Mouse (Mus musculus) forebrain, embryonic 12.5 days (tissue): ENCODE measurements at regions not wholly inside any gene's neighbourhood (a gene's known extent, or its start where the extent isn't known, plus 50 kb on each side); places are given as distances from the start of the nearest gene placed in this dataset.

Experiments
- ATAC-seq: fragments of 200-750 bp; cut with Nextera tagmentation; 2 replicates; pipeline ENCODE4 v1.8.0; 2017; ENCODE audit warnings: moderate TSS enrichment; ENCODE audit not compliant: low FRiP score
- H3K27ac ChIP-seq: fragments of 300-500 bp; sonication (generic); 2 replicates; pipeline ENCODE4 v1.5.1; 2016; ENCODE audit warnings: mild to moderate bottlenecking
- H3K27me3 ChIP-seq: fragments of 300-500 bp; sonication (generic); 2 replicates; pipeline ENCODE4 v1.6.1; 2016; ENCODE audit warnings: mild to moderate bottlenecking
- H3K36me3 ChIP-seq: fragments of 300-500 bp; sonication (generic); replicated peaks from 2 replicates; pipeline ENCODE4 v1.6.1; 2016; ENCODE audit warnings: mild to moderate bottlenecking
- H3K4me1 ChIP-seq: fragments of 300-500 bp; sonication (generic); 2 replicates; pipeline ENCODE4 v1.6.1; 2016
- H3K4me2 ChIP-seq: fragments of 300-500 bp; sonication (generic); 2 replicates; pipeline ENCODE4 v1.6.1; 2016; ENCODE audit warnings: mild to moderate bottlenecking, moderate library complexity
- H3K4me3 ChIP-seq: fragments of 300-500 bp; sonication (generic); replicated peaks from 2 replicates; pipeline ENCODE4 v1.5.1; 2016; ENCODE audit warnings: mild to moderate bottlenecking
- H3K9ac ChIP-seq: fragments of 300-500 bp; sonication (generic); 2 replicates; pipeline ENCODE4 v1.6.1; 2016; ENCODE audit warnings: mild to moderate bottlenecking
- H3K9me3 ChIP-seq: fragments of 300-500 bp; sonication (generic); 2 replicates; pipeline ENCODE4 v1.6.1; 2016
- WGBS: fragments of 180-500 bp; shearing (Covaris S2); methylation state at CpG from one replicate; pipeline ENCODE4 v1.1.7; 2016; 5-methylcytosine and 5-hydroxymethylcytosine counted together

DNA sequence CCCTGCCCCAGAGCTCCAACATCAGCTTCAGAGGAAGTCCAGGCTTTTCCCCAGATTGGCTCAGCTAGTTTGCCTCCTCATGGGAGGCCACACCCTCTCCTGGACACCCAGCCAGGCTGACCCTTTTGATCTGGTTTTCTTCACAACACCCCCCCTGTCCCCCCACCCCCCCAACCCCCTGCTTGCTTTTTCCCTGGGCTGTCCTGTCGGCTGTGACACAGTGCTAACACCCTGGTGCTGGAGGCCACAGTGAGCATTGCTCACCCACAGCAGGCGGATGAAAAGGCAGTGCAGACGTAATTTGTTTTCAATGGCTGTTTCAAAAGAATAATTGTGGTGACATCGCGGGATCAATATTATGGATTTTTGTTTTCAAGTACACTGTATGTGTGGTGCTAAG lies 333.8 kb upstream of the Zfp507 start:
- peak; percentile 18; the same call in 1 of the 2 replicates for ATAC-seq
- 37% methylated on average over 5 of the region's 5 CpGs for WGBS

DNA sequence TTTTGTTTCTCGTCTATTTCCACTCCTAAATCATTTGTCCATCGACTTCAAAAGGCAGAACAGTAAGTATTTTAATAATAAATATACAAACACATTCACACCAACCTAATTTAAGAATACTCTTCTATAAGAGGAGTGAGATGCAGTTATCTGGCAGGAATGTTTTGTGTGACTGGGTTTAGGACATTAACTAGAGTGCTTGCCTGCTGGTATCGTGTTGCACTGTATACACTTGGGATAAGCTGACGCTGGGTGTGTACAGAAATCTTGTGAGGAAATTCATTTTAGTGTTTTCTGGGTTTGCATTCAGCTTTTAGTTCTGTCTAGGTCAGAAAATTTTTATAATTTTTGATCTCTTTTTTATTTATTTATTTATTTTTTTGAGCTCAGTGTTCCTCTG lies 331.8 kb upstream of the Zfp507 start:
- H3K36me3 ChIP-seq, result no peaks in the 10 kb centered on the region
- 64% methylated on average over 4 of the region's 4 CpGs for WGBS
- H3K4me2 ChIP-seq, result no peak overlapping the region
- H3K27me3 ChIP-seq, result 0 out of 2 replicates have a peak, but pooled peaks cover 4% of the 10 kb centered on the region
- no peak overlapping the region for H3K4me3 ChIP-seq
- no peaks in the 10 kb centered on the region for H3K9me3 ChIP-seq
- no peak overlapping the region for H3K27ac ChIP-seq
- no peak overlapping the region for H3K9ac ChIP-seq
- peaks cover 36% of the 10 kb centered on the region for H3K4me1 ChIP-seq
- ATAC-seq, result no peak

More for the DNA sequence above, 333.8 kb upstream of the Zfp507 start:
- no peak overlapping the region for H3K9ac ChIP-seq
- H3K4me1 ChIP-seq, result peaks cover 36% of the 10 kb centered on the region
- H3K27me3 ChIP-seq, result 0 out of 2 replicates have a peak, but pooled peaks cover 4% of the 10 kb centered on the region
- H3K27ac ChIP-seq, result no peak overlapping the region
- no peaks in the 10 kb centered on the region for H3K36me3 ChIP-seq
- H3K4me2 ChIP-seq, result no peak overlapping the region
- no peak overlapping the region for H3K4me3 ChIP-seq
- H3K9me3 ChIP-seq, result no peaks in the 10 kb centered on the region

DNA sequence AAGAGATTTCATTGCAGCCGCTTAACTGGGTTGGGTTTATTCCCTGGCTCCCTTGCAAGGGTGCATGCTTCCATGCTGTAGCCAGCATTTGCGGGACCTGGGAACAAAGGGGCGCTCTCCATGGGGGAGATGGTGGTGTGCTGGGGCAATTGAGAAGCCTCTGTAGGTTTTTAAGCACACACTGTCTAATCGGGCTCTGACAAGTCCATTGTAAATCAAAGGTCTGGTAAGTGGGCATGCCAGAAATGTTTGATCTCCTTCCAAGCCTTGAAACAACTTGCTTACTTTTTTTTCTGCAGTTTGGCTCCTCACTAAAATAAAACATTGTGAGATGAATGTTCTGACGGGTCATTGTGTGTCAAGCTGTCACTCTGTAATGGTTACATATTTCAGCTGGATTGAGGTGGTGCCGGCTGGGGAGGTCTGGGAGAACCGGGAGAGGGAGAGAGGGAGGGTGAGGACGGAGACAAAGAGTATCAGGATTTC lies 330.9 kb upstream of the Zfp507 start:
- Histone ChIP-seq H3K27me3 (0 out of 2 replicates have a peak, but pooled peaks cover 4% of the 10 kb centered on the region), H3K9me3 (no peaks in the 10 kb centered on the region), H3K4me1 (peaks cover 42% of the 10 kb centered on the region), H3K4me2 (0 out of 2 replicates have a peak overlapping the region, but pooled peaks have one; percentile 10), H3K9ac (no peak overlapping the region), H3K36me3 (no peaks in the 10 kb centered on the region), H3K4me3 (no peak overlapping the region), H3K27ac (peak overlapping the region; percentile 73; the same call in 1 of the 2 replicates)
- WGBS, result 3% methylated on average over 8 of the region's 8 CpGs
- ATAC-seq, result peak; percentile 78

DNA sequence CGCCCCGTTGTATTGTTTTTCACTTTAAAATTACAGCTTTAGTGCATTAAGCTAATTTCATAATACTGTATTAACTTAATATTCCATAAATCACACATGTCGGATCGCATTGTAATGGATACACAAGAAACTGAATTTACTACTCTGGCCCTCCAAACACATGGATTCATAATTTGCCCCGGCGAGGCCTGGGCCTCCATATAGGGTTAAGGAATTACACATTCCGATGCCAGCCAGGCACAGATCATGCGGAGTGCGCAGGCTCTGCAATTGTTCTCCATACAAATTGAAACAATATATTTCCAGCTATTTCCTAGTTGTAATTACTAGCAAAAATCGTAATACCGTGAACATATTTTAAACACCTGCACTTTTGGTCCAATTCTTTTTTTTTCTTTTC lies 330.2 kb upstream of the Zfp507 start:
- H3K4me3 ChIP-seq, result no peak overlapping the region
- no peak for ATAC-seq
- H3K9me3 ChIP-seq, result no peaks in the 10 kb centered on the region
- H3K4me2 ChIP-seq, result no peak overlapping the region
- peaks cover 42% of the 10 kb centered on the region for H3K4me1 ChIP-seq
- H3K9ac ChIP-seq, result no peak overlapping the region
- H3K27me3 ChIP-seq, result 0 out of 2 replicates have a peak, but pooled peaks cover 4% of the 10 kb centered on the region
- H3K36me3 ChIP-seq, result no peaks in the 10 kb centered on the region
- H3K27ac ChIP-seq, result 0 out of 2 replicates have a peak overlapping the region, but pooled peaks have one; percentile 19
- WGBS, result 67% methylated on average over 11 of the region's 11 CpGs

DNA sequence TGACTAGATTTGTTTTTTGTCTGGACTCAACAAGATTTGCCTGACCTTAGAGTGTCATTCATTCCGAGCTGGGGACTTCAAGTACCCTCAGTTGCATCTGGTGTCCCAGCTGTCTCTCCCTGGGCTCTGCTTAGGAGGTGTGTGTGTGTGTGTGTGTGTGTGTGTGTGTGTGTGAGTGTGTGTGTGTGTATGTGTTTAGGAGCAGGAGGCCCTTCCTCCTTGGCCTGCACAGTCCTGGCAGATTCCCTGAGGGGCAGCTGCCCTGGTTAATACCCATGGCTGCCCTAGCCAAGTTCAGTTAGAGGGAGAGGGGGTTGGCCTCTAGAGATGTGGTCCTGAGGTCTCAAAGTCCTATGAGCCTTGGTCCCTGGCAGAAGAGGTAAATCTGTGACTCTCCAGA lies 329.8 kb upstream of the Zfp507 start:
- no peak for ATAC-seq
- WGBS, result 33% methylated on average over 1 of the region's 1 CpGs
- Histone ChIP-seq H3K9me3 (no peaks in the 10 kb centered on the region), H3K27me3 (0 out of 2 replicates have a peak, but pooled peaks cover 4% of the 10 kb centered on the region), H3K4me1 (peaks cover 42% of the 10 kb centered on the region), H3K4me2 (no peak overlapping the region), H3K27ac (no peak overlapping the region), H3K36me3 (no peaks in the 10 kb centered on the region), H3K9ac (no peak overlapping the region), H3K4me3 (no peak overlapping the region)

DNA sequence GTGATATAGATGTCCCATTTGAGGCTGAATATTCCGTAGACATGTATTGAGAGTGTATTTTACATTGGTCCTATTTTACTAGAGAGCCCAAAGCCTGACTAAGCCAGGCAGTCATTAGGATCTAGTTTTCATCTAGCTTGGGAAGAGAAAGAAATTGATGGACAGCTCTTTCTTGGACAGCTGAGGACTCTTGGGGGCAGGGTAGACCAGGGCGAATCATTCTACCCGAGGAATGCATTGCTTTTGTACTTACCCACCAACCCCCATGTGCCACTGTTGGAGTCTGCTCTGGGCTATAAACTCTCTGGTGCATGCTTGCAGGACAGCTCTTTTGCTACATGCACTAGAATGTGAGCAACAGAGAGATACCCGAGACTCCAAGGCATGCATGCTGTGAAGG lies 294.3 kb upstream of the Zfp507 start:
- Histone ChIP-seq H3K4me3 (no peak overlapping the region), H3K9me3 (no peaks in the 10 kb centered on the region), H3K27me3 (no peaks in the 10 kb centered on the region), H3K4me1 (no peaks in the 10 kb centered on the region), H3K36me3 (no peaks in the 10 kb centered on the region), H3K27ac (no peak overlapping the region), H3K4me2 (no peak overlapping the region), H3K9ac (no peak overlapping the region)
- WGBS, result 83% methylated on average over 4 of the region's 4 CpGs
- no peak for ATAC-seq

DNA sequence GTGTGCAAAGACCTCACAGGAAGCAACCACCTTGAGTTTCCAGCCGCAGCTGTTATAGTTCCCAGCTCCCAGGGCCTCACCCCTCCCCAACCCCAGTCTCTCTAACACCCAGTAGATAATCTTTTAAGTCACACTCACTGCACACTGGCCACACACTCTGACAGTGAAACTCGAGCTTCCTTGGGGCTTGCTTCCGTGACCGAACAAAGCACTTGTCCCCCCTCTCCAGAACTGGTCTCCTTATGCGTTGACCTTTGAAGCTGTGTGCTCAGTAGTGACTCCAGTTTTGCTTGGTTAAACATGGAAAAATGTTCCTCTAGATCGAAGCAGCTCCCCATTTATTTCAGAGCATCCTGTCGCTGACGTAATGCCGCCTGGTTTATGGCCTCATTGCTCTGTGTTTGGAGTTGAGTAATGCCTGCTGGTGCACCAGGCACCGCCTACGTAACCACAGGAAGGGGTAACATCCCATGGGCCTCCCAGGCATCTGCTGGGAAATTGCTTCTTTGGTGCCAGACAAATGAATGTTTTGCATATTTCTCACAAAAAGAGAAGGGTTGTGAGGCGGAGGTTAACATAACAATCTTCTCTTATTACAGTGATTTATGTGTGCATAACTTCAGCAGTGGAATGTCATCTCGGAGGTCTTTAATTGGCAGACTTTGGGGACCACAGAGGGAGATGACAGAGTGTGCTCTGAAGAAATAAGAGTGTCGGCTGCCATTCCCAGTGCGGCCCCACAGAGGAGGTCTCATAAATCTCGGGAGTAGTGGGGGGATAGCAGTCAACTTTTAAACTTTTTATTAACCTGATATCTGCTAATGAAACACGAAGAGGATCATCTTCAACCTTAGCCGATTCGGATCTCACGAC lies 292.7 kb upstream of the Zfp507 start:
- Histone ChIP-seq H3K4me1 (peaks cover 1% of the 10 kb centered on the region; the same call in 1 of the 2 replicates), H3K4me3 (no peak overlapping the region), H3K27ac (no peak overlapping the region), H3K9ac (no peak overlapping the region), H3K4me2 (no peak overlapping the region), H3K36me3 (no peaks in the 10 kb centered on the region), H3K27me3 (no peaks in the 10 kb centered on the region), H3K9me3 (no peaks in the 10 kb centered on the region)
- ATAC-seq, result no peak
- WGBS, result 83% methylated on average over 20 of the region's 20 CpGs

DNA sequence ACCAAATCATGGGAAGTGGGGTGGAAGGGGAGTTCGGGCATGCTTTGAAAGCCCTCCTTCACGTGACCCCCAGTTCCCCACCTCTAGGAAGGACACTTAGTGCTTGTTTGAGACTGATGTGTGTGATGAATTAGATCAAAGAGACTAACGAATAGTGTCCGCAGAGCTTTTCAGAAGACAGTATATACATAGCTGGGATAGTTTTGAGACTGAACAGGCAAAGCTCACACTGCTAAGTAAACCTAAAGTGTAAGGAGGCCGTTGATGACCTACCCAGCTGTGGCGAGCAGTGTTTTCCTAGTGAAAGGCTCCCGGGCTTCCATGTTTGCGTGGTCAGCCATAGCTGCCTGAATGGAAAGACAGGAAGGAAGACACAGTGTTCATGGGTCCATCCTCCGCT lies 288.3 kb upstream of the Zfp507 start:
- no peaks in the 10 kb centered on the region for H3K36me3 ChIP-seq
- WGBS, result 84% methylated on average over 9 of the region's 9 CpGs
- H3K9me3 ChIP-seq, result no peaks in the 10 kb centered on the region
- 0 out of 2 replicates have a peak, but pooled peaks cover under 1% of the 10 kb centered on the region for H3K27me3 ChIP-seq
- H3K9ac ChIP-seq, result no peak overlapping the region
- H3K4me2 ChIP-seq, result no peak overlapping the region
- ATAC-seq, result no peak
- no peak overlapping the region for H3K27ac ChIP-seq
- H3K4me3 ChIP-seq, result no peak overlapping the region
- peaks cover 6% of the 10 kb centered on the region for H3K4me1 ChIP-seq

DNA sequence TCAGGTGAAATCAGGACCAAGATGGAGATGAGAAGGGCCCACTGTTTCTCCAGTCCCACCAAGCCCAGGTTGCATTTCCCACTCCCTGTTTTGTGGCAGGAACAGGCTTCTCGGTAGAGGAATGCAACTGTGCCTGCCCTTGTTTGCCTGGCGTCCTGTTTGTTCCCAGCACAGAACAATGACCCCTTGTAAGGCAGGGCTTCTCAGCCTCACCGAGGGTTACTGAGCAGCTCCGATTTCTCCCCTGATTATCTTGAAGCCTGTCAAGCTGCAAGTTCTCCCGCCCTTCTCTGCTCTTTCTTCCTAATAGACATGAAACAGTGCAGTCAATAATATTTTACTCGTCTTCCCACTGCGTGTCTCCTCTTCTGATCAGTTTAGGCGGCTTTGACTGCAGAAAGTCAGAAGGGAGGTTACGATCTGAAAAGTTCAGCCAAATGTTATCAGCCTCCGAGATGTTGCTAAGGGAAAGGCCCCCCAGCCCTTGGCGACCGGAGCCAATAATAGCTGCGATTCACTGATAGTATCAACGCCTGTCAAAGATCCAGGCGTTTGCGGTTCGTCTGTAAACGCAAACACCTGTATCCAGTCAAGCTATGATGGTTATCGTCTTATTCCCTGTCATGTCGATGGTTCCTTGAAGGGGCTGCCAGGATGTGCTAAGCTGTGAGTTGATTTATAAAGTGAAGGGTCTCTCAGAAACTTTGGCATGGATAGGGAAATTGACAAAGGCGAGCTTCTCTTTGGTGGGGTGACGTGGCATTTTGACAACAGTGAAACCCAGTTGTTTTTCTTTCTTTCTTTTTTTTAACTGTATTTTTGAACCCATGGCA lies 287.7 kb upstream of the Zfp507 start:
- H3K4me3 ChIP-seq, result no peak overlapping the region
- no peak for ATAC-seq
- 0 out of 2 replicates have a peak, but pooled peaks cover 3% of the 10 kb centered on the region for H3K27me3 ChIP-seq
- no peaks in the 10 kb centered on the region for H3K36me3 ChIP-seq
- H3K27ac ChIP-seq, result no peak overlapping the region
- H3K4me2 ChIP-seq, result no peak overlapping the region
- 59% methylated on average over 22 of the region's 22 CpGs for WGBS
- peaks cover 6% of the 10 kb centered on the region for H3K4me1 ChIP-seq
- no peaks in the 10 kb centered on the region for H3K9me3 ChIP-seq
- no peak overlapping the region for H3K9ac ChIP-seq

DNA sequence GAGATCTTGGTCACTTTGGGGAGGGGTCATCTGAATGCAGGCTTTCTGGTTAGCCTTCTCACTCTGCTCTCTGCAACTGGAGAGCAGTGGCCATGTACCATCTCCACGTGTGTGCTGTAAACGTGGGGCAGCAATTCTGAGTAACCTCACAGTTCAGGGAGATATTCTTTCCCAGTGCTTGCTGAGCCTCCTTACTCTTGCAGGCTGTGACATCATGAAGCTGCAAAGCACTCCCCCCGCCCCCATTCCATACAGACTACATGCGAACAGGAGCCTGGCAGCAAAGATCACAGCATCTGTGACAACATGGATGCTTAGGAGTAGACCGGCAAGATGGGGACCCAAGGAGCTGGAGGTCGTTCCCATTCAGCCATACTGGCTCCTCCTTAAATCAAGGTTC lies 284.8 kb upstream of the Zfp507 start:
- ATAC-seq, result no peak
- Histone ChIP-seq H3K4me1 (peaks cover 6% of the 10 kb centered on the region), H3K4me2 (no peak overlapping the region), H3K27ac (no peak overlapping the region), H3K4me3 (no peak overlapping the region), H3K36me3 (no peaks in the 10 kb centered on the region), H3K27me3 (peaks cover 11% of the 10 kb centered on the region), H3K9me3 (no peaks in the 10 kb centered on the region), H3K9ac (no peak overlapping the region)
- 92% methylated on average over 6 of the region's 6 CpGs for WGBS

DNA sequence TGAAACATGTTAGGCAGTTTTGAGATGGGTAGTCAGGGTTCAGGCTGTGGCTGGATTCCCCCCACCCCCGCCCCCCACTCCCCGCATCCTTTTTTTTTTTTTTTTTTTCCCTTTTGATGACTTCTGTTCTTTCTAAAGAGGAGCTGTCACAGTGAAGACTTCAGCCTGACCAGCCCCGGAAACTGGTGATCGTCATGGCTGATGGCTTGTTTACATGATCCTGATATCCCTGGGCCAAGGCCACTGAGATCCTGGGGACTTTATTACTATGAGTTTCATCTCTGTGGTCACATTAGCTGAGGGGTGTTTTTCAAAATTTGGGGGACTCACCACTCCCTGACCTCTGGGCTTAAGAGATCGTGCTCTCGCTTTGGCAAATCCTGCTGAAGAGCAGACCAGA lies 275.9 kb upstream of the Zfp507 start:
- WGBS, result 62% methylated on average over 6 of the region's 6 CpGs
- Histone ChIP-seq H3K36me3 (no peaks in the 10 kb centered on the region), H3K9ac (no peak overlapping the region), H3K27me3 (peaks cover 29% of the 10 kb centered on the region), H3K4me3 (no peak overlapping the region), H3K27ac (no peak overlapping the region), H3K9me3 (no peaks in the 10 kb centered on the region), H3K4me1 (peaks cover 30% of the 10 kb centered on the region), H3K4me2 (no peak overlapping the region)
- no peak for ATAC-seq

DNA sequence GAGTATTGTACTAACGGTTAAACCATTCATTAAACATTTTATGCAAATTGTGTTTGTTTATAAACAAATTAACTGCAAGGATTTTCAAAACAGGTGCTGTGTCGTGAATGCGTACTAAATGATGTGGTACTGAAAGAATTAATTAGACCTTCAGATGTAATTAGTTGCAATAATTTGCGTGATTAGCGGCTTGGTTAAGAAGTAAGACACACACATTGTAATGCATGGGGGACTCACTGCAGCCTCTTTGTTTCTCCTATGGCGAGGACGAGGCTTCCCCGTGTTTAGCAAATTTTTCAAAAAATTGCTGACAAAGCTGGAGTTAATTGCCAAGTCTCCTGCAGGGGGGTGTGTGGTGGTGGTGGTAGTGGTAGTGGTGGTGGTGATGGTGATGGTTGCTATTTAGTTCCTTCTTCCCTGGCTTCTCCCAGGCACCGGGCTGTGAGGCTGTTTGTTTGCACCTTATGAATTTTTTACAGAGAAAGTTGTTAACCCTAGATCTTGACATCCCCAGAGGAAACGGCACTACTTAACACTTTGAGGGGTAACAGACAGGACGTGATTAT lies 275.4 kb upstream of the Zfp507 start:
- H3K9ac ChIP-seq, result no peak overlapping the region
- no peak overlapping the region for H3K27ac ChIP-seq
- no peak overlapping the region for H3K4me2 ChIP-seq
- H3K36me3 ChIP-seq, result no peaks in the 10 kb centered on the region
- peaks cover 30% of the 10 kb centered on the region for H3K4me1 ChIP-seq
- peak; percentile 50; the same call in 1 of the 2 replicates for ATAC-seq
- WGBS, result 31% methylated on average over 11 of the region's 11 CpGs
- peaks cover 32% of the 10 kb centered on the region for H3K27me3 ChIP-seq
- H3K4me3 ChIP-seq, result no peak overlapping the region
- no peaks in the 10 kb centered on the region for H3K9me3 ChIP-seq
